Comparison of ENCODE assay signal across 8 mouse cellular contexts in genomic region chr17:33289039-33289875, GRCm38 (mm10). TPM values are rescaled to one million over a fixed set of nuclear protein-coding genes. Genes with fewer than 3 reads are reported as not detected.
DNase-seq lines count a peak whose midpoint lies in the region; ATAC-seq and TF ChIP-seq lines count a peak whose summit lies in the region.
"Not testable (repeated sequence)": the region's sequence is repeated elsewhere in the genome, so short reads cannot be mapped to it uniquely, and the experiment has no call there.

Gene Zfp955b (plus strand): TSS chr17:33289544.

- ATAC-seq in embryonic facial prominence, embryonic 11.5 days (replicated peaks; ENCODE audit: insufficient number of reproducible peaks, low FRiP score, low TSS enrichment, low read depth) = peak; percentile 98
- peak; percentile 99 for ATAC-seq in kidney, embryonic 14.5 days (ENCODE audit: low FRiP score, low TSS enrichment)
- peak; percentile 100 for ATAC-seq in lung, embryonic 16.5 days (ENCODE audit: low read depth)
- peak; percentile 98 for ATAC-seq in neural tube, embryonic 13.5 days (ENCODE audit: low read depth)

- not testable (repeated sequence) for H3K4me2 ChIP-seq in embryonic facial prominence, embryonic 11.5 days (ENCODE audit: low read depth, low read length); kidney, embryonic 14.5 days (replicated peaks; ENCODE audit: low read depth, low read length)
- H3K4me2 ChIP-seq in lung, embryonic 16.5 days (ENCODE audit: low read depth, low read length) = peak within 1 kb of the TSS; percentile 31; the same call in 1 of the 2 replicates
- peak within 1 kb of the TSS; percentile 35 for H3K4me2 ChIP-seq in neural tube, embryonic 13.5 days

- H3K4me3 ChIP-seq in E14TG2a.4 (replicated peaks; ENCODE audit: low read length) = peak within 1 kb of the TSS; percentile 37; the same call in 1 of the 2 replicates
- not testable (repeated sequence) for H3K4me3 ChIP-seq in embryonic facial prominence, embryonic 11.5 days (ENCODE audit: low read depth, low read length); kidney, embryonic 14.5 days (ENCODE audit: low read length); lung, embryonic 16.5 days (ENCODE audit: low read length)
- H3K4me3 ChIP-seq in gastrocnemius, adult 2 months = peak within 1 kb of the TSS; percentile 39
- 0 out of 2 replicates have a peak within 1 kb of the TSS, but pooled peaks have one; percentile 2 for H3K4me3 ChIP-seq in neural tube, embryonic 13.5 days

- H3K9me3 ChIP-seq in E14TG2a.4 (ENCODE audit: low read length); embryonic facial prominence, embryonic 11.5 days (replicated peaks; ENCODE audit: control insufficient read depth, low read length); kidney, embryonic 14.5 days (ENCODE audit: control insufficient read depth, low read length); lung, embryonic 16.5 days (ENCODE audit: control insufficient read depth, low read length); neural tube, embryonic 13.5 days: not testable (repeated sequence)

- not testable (repeated sequence) for H3K27ac ChIP-seq in embryonic facial prominence, embryonic 11.5 days (replicated peaks; ENCODE audit: low read depth, low read length); gastrocnemius, adult 2 months; kidney, embryonic 14.5 days (ENCODE audit: low read depth, low read length); lung, embryonic 16.5 days (ENCODE audit: low read length); neural tube, embryonic 13.5 days (replicated peaks)

- not testable (repeated sequence) for DNase-seq in embryonic facial prominence, embryonic 11.5 days (ENCODE audit: low spot score); gastrocnemius, adult 2 months; heart, postnatal 14 days; left cerebral cortex, postnatal 36 days (ENCODE audit: low spot score in 2 of 2)

- no CpG with 5 or more reads among the region's 25 CpGs for WGBS in embryonic facial prominence, embryonic 11.5 days
- WGBS in kidney, embryonic 14.5 days = no CpG with 5 or more reads among the region's 25 CpGs
- WGBS in lung, embryonic 16.5 days = no CpG with 5 or more reads among the region's 25 CpGs
- no CpG with 5 or more reads among the region's 25 CpGs for WGBS in neural tube, embryonic 13.5 days

- intact Hi-C loops in gastrocnemius, adult 2 months (cut with DNase I); heart, postnatal 14 days (cut with DNase I); left cerebral cortex, postnatal 36 days (cut with DNase I): not testable (repeated sequence)

- H3K9ac ChIP-seq in embryonic facial prominence, embryonic 11.5 days (replicated peaks; ENCODE audit: low read length); kidney, embryonic 14.5 days (ENCODE audit: low read depth, low read length); lung, embryonic 16.5 days (ENCODE audit: low read length); neural tube, embryonic 13.5 days: not testable (repeated sequence)

- not testable (repeated sequence) for TF ChIP-seq CTCF in E14TG2a.4 (conservative IDR thresholded peaks at IDR 0.05; ENCODE audit: low read length); gastrocnemius, adult 2 months (IDR thresholded peaks at IDR 0.05)

- not testable (repeated sequence) for H3K36me3 ChIP-seq in E14TG2a.4 (ENCODE audit: insufficient read depth, low read length); embryonic facial prominence, embryonic 11.5 days (replicated peaks; ENCODE audit: control insufficient read depth, insufficient read depth, low read depth, low read length); kidney, embryonic 14.5 days (ENCODE audit: control insufficient read depth, insufficient read depth, low read length); lung, embryonic 16.5 days (ENCODE audit: control insufficient read depth, insufficient read depth, low read length); neural tube, embryonic 13.5 days

- H3K27me3 ChIP-seq in E14TG2a.4 (ENCODE audit: insufficient read depth, low read length); embryonic facial prominence, embryonic 11.5 days (ENCODE audit: control insufficient read depth, insufficient read depth, low read length); kidney, embryonic 14.5 days (ENCODE audit: control insufficient read depth, insufficient read depth, low read length); lung, embryonic 16.5 days (ENCODE audit: control insufficient read depth, insufficient read depth, low read depth, low read length); neural tube, embryonic 13.5 days: not testable (repeated sequence)

- not testable (repeated sequence) for H3K4me1 ChIP-seq in E14TG2a.4 (replicated peaks; ENCODE audit: low read depth, low read length); embryonic facial prominence, embryonic 11.5 days (ENCODE audit: control insufficient read depth, insufficient read depth, low read length); kidney, embryonic 14.5 days (ENCODE audit: control insufficient read depth, insufficient read depth, low read length); lung, embryonic 16.5 days (replicated peaks; ENCODE audit: control insufficient read depth, insufficient read depth, low read length); neural tube, embryonic 13.5 days (replicated peaks)

RNA-seq across cellular contexts. Expression of gene Zfp955b, which starts in this region (rescaled TPM):
- 9.3 and 9.7 TPM in 2 replicates for polyA plus RNA-seq in embryonic facial prominence, embryonic 11.5 days (2014; fragmentation: Nextera tagmentation; extraction: Ambion mirVana)
- 10 to 100 TPM in 1 of 2 experiments, 1 to 10 TPM in 1; 9.4 to 13.5 TPM for total RNA-seq in gastrocnemius, adult 2 months (2021)
- 10 to 100 TPM; 12.8 to 14.2 TPM for total RNA-seq in heart, postnatal 14 days (2021)
- polyA plus RNA-seq in kidney, embryonic 14.5 days (2014; fragmentation: Nextera tagmentation; extraction: Ambion mirVana) = 10.0 and 10.7 TPM in 2 replicates
- 10 to 100 TPM; 30.8 to 31.4 TPM for total RNA-seq in left cerebral cortex, postnatal 36 days (2021)
- 12.0 and 12.2 TPM in 2 replicates for polyA plus RNA-seq in lung, embryonic 16.5 days (2015; fragmentation: Nextera tagmentation; extraction: Ambion mirVana)
- polyA plus RNA-seq in neural tube, embryonic 13.5 days (2015; fragmentation: Nextera tagmentation; extraction: Ambion mirVana) = 18.8 and 22.0 TPM in 2 replicates
